Mouse (Mus musculus): Measurements from ENCODE around the gene Ccdc149. TPM values are rescaled to one million over a fixed set of nuclear protein-coding genes. Genes with fewer than 3 reads are reported as not detected.

Gene Ccdc149
- polyA plus RNA-seq, 1 experiment from 2014 or later = 0.68 TPM

DNA sequence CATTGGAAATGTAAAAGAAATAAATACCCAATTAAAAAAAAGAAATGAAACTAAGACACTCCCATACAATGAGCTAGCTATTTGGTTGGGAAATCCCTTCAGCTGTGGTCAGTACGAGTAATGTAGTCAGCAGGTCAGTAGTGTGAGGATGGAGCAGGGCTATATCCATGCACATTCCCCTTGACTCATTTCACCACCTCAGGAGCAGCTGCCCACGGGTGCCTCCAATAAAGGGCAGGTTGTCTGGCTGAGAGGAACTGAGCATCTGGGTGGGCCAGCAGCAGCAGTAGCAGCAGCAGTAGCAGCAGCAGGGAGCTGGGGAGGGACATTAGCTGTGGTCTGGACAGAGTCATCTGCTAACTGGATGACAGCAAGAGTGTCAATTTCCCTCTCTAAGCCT lies 85.3 kb downstream of the Ccdc149 start:
- Histone ChIP-seq H3K27ac (replicated peaks; ENCODE audit: low read depth, low read length) (no peak overlapping the region), H3K4me1 (ENCODE audit: control insufficient read depth, insufficient read depth, low read length) (no peaks in the 10 kb centered on the region), H3K4me2 (ENCODE audit: low read depth, severe bottlenecking) (no peak overlapping the region), H3K36me3 (ENCODE audit: control insufficient read depth, insufficient read depth, low read length) (no peaks in the 10 kb centered on the region), H3K9me3 (ENCODE audit: control insufficient read depth, low read length) (no peaks in the 10 kb centered on the region), H3K27me3 (ENCODE audit: control insufficient read depth, insufficient read depth, low read length) (no peaks in the 10 kb centered on the region), H3K9ac (ENCODE audit: low read length) (no peak overlapping the region), H3K4me3 (ENCODE audit: low read depth, low read length) (no peak overlapping the region)
- ATAC-seq (ENCODE audit: insufficient number of reproducible peaks, low FRiP score, low TSS enrichment, low read depth) (no peak), DNase-seq (ENCODE audit: low spot score) (no peak)
- WGBS = 69% methylated on average over 2 of the region's 2 CpGs

DNA sequence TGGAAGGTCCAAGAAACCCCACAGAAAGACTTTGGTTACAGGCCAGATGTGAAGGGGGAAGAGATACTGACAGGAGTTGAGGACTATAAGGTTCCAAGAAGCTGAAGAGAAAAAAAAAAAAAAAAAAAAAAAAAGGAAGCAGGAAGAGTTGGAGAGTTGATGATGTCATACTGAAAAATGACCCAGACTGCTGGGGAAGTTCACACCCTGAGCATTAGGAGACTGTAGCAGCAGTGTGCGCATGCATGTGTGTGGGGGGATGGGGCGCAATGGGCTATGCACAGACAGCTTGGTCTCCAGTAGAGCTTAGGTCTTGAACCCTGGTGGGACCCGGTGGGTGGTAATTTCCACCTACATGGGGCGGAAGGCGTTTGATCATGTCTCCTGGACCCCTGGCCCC lies 87.6 kb downstream of the Ccdc149 start:
- Histone ChIP-seq H3K36me3 (ENCODE audit: control insufficient read depth, insufficient read depth, low read length) (no peaks in the 10 kb centered on the region), H3K9ac (ENCODE audit: low read length) (no peak overlapping the region), H3K4me3 (ENCODE audit: low read depth, low read length) (no peak overlapping the region), H3K4me1 (ENCODE audit: control insufficient read depth, insufficient read depth, low read length) (no peaks in the 10 kb centered on the region), H3K27ac (replicated peaks; ENCODE audit: low read depth, low read length) (no peak overlapping the region), H3K4me2 (ENCODE audit: low read depth, severe bottlenecking) (no peak overlapping the region), H3K27me3 (ENCODE audit: control insufficient read depth, insufficient read depth, low read length) (no peaks in the 10 kb centered on the region), H3K9me3 (ENCODE audit: control insufficient read depth, low read length) (no peaks in the 10 kb centered on the region)
- DNase-seq (ENCODE audit: low spot score) = no peak
- 82% methylated on average over 5 of the region's 5 CpGs for WGBS
- ATAC-seq (ENCODE audit: insufficient number of reproducible peaks, low FRiP score, low TSS enrichment, low read depth) = no peak

DNA sequence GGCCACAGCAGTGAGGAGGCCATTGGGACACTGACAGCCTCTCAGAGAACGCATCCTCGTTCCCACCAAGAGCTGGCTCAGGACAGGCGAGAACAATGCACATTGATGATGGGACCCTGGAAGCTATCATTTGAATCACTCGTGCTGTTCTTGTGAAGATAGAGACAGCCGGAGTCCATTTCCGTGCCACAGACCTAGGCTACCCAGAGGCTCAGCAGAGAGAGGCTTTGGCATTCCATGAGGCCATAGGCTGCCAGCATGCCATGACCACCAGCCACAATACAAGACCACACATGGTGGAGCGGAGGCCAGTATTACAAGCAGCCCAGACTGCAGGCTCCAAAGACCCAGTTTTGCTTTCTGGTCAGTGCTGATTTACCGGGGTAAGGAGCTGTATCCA lies 88.5 kb downstream of the Ccdc149 start:
- Histone ChIP-seq H3K9ac (ENCODE audit: low read length) (no peak overlapping the region), H3K4me2 (ENCODE audit: low read depth, severe bottlenecking) (no peak overlapping the region), H3K36me3 (ENCODE audit: control insufficient read depth, insufficient read depth, low read length) (no peaks in the 10 kb centered on the region), H3K4me1 (ENCODE audit: control insufficient read depth, insufficient read depth, low read length) (no peaks in the 10 kb centered on the region), H3K27me3 (ENCODE audit: control insufficient read depth, insufficient read depth, low read length) (no peaks in the 10 kb centered on the region), H3K4me3 (ENCODE audit: low read depth, low read length) (no peak overlapping the region), H3K9me3 (ENCODE audit: control insufficient read depth, low read length) (no peaks in the 10 kb centered on the region), H3K27ac (replicated peaks; ENCODE audit: low read depth, low read length) (no peak overlapping the region)
- DNase-seq (ENCODE audit: low spot score) (no peak), ATAC-seq (ENCODE audit: insufficient number of reproducible peaks, low FRiP score, low TSS enrichment, low read depth) (no peak)
- 84% methylated on average over 8 of the region's 8 CpGs for WGBS

DNA sequence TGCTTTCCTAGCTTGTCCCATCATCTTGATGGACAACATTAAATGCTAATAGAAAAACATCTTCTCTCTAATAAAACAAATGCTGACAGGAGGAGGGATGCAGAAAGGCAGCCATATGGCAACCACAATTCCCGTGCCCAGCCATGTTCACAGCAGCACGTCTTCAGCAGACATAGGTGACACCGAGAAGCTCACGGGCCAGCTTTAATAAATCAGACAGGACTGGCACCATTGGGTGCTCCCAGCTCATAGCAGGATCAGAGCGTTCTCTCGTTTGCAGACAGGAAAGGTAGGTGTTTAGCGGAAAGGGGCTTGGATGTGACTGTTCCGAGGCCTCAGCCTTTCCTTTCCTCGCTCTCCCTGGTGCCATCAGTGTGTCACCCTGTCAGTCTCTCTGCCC lies 95.5 kb downstream of the Ccdc149 start:
- no peak overlapping the region for H3K27ac ChIP-seq (replicated peaks; ENCODE audit: low read depth, low read length)
- no peaks in the 10 kb centered on the region for H3K9me3 ChIP-seq (ENCODE audit: control insufficient read depth, low read length)
- H3K9ac ChIP-seq (ENCODE audit: low read length) = no peak overlapping the region
- H3K4me3 ChIP-seq (ENCODE audit: low read depth, low read length) = no peak overlapping the region
- WGBS = 81% methylated on average over 9 of the region's 9 CpGs
- H3K27me3 ChIP-seq (ENCODE audit: control insufficient read depth, insufficient read depth, low read length) = no peaks in the 10 kb centered on the region
- no peak overlapping the region for H3K4me2 ChIP-seq (ENCODE audit: low read depth, severe bottlenecking)
- no peak for ATAC-seq (ENCODE audit: insufficient number of reproducible peaks, low FRiP score, low TSS enrichment, low read depth)
- no peaks in the 10 kb centered on the region for H3K36me3 ChIP-seq (ENCODE audit: control insufficient read depth, insufficient read depth, low read length)
- DNase-seq (ENCODE audit: low spot score) = no peak
- H3K4me1 ChIP-seq (ENCODE audit: control insufficient read depth, insufficient read depth, low read length) = no peaks in the 10 kb centered on the region

DNA sequence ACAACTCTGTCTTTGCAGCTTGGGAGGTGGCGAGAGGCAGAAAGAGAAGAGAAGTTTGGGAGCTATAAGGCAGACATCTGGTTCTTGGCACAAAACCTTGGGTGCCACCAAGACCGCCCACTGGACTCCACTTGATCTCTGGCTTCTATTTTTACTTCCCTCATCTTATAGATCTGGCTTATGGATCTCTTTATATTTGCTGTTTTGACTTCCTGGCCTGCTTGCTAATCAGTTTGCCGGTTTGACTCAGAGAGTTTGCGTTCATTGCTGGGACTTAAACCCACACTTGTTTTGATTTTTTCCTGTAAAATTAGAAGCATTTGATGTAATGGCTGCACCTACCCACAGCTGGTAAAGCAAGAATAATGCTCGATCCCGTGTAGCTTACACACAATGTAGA lies 100.4 kb downstream of the Ccdc149 start:
- Histone ChIP-seq H3K4me3 (ENCODE audit: low read depth, low read length) (no peak overlapping the region), H3K27ac (replicated peaks; ENCODE audit: low read depth, low read length) (no peak overlapping the region), H3K27me3 (ENCODE audit: control insufficient read depth, insufficient read depth, low read length) (no peaks in the 10 kb centered on the region), H3K36me3 (ENCODE audit: control insufficient read depth, insufficient read depth, low read length) (no peaks in the 10 kb centered on the region), H3K9me3 (ENCODE audit: control insufficient read depth, low read length) (0 out of 2 replicates have a peak, but pooled peaks cover 4% of the 10 kb centered on the region), H3K4me1 (ENCODE audit: control insufficient read depth, insufficient read depth, low read length) (no peaks in the 10 kb centered on the region), H3K9ac (ENCODE audit: low read length) (no peak overlapping the region), H3K4me2 (ENCODE audit: low read depth, severe bottlenecking) (no peak overlapping the region)
- 88% methylated on average over 6 of the region's 6 CpGs for WGBS
- ATAC-seq (ENCODE audit: insufficient number of reproducible peaks, low FRiP score, low TSS enrichment, low read depth) = no peak
- no peak for DNase-seq (ENCODE audit: low spot score)

DNA sequence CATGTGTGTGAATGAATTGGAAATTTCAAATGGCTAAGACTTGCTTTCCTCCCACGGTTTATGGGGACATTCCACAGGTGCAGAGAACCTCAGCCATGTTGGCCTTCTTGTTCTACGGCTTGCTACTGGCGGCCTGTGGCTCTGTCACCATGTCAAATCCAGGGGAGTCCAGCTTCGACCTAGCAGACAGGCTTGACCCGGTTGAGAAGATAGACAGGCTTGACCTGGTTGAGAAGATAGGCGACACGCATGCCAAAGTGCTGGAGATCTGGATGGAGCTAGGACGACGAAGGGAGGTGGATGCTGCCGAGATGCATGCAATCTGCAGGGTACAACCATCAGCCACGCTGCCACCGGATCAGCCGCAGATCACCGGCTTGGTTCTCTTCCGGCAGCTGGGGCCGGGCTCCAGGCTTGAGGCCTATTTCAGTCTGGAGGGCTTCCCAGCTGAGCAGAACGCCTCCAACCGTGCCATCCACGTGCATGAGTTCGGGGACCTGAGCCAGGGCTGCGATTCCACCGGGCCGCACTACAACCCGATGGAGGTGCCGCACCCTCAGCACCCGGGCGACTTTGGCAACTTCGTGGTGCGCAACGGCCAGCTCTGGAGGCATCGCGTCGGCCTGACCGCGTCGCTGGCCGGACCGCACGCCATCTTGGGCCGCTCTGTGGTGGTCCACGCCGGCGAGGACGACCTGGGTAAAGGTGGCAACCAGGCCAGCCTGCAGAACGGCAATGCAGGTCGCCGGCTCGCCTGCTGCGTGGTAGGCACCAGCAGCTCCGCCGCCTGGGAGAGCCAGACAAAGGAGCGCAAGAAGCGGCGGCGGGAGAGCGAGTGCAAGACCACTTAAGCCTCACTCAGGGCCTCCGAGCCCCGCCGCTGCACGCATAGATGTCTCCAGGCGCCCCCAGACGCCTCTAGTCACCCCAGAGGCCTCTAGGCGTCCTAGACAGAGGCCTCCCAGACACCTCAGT lies 103.2 kb downstream of the Ccdc149 start:
- 51% methylated on average over 63 of the region's 63 CpGs for WGBS
- no peak for ATAC-seq (ENCODE audit: insufficient number of reproducible peaks, low FRiP score, low TSS enrichment, low read depth)

DNA sequence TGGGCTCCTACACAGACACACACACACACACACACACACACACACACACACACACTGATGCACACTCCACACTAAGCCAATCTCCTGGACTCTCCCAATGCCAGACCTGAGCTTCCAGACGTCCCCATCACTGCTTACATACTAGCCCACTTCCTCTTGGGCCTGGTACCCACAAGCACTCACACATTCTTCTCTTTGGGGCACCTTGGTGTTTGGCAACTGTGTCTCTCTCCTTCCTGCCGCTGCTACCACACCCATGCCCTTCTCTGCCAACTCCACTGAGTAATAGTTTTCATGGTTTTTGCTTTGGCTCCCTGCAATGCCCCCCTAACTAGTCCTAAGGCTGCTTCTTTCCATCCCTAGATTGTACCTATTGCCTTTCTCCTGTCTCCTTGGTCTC lies 104.7 kb downstream of the Ccdc149 start:
- ATAC-seq (ENCODE audit: insufficient number of reproducible peaks, low FRiP score, low TSS enrichment, low read depth) (no peak), DNase-seq (ENCODE audit: low spot score) (no peak)
- Histone ChIP-seq H3K27ac (replicated peaks; ENCODE audit: low read depth, low read length) (no peak overlapping the region), H3K9ac (ENCODE audit: low read length) (no peak overlapping the region), H3K4me1 (ENCODE audit: control insufficient read depth, insufficient read depth, low read length) (peaks cover 3% of the 10 kb centered on the region; the same call in 1 of the 2 replicates), H3K36me3 (ENCODE audit: control insufficient read depth, insufficient read depth, low read length) (no peaks in the 10 kb centered on the region), H3K4me2 (ENCODE audit: low read depth, severe bottlenecking) (no peak overlapping the region), H3K9me3 (ENCODE audit: control insufficient read depth, low read length) (0 out of 2 replicates have a peak, but pooled peaks cover 4% of the 10 kb centered on the region), H3K4me3 (ENCODE audit: low read depth, low read length) (no peak overlapping the region), H3K27me3 (ENCODE audit: control insufficient read depth, insufficient read depth, low read length) (no peaks in the 10 kb centered on the region)
- 80% methylated on average over 2 of the region's 2 CpGs for WGBS

More for the DNA sequence above, 103.2 kb downstream of the Ccdc149 start:
- peaks cover 3% of the 10 kb centered on the region; the same call in 1 of the 2 replicates for H3K4me1 ChIP-seq (ENCODE audit: control insufficient read depth, insufficient read depth, low read length)
- H3K27me3 ChIP-seq (ENCODE audit: control insufficient read depth, insufficient read depth, low read length) = no peaks in the 10 kb centered on the region
- H3K9ac ChIP-seq (ENCODE audit: low read length) = peak overlapping the region; percentile 34
- H3K36me3 ChIP-seq (ENCODE audit: control insufficient read depth, insufficient read depth, low read length) = no peaks in the 10 kb centered on the region
- 0 out of 2 replicates have a peak, but pooled peaks cover 4% of the 10 kb centered on the region for H3K9me3 ChIP-seq (ENCODE audit: control insufficient read depth, low read length)
- H3K27ac ChIP-seq (replicated peaks; ENCODE audit: low read depth, low read length) = no peak overlapping the region
- 0 out of 2 replicates have a peak overlapping the region, but pooled peaks have one; percentile 12 for H3K4me2 ChIP-seq (ENCODE audit: low read depth, severe bottlenecking)
- H3K4me3 ChIP-seq (ENCODE audit: low read depth, low read length) = no peak overlapping the region
- peak; percentile 31 for DNase-seq (ENCODE audit: low spot score)

DNA sequence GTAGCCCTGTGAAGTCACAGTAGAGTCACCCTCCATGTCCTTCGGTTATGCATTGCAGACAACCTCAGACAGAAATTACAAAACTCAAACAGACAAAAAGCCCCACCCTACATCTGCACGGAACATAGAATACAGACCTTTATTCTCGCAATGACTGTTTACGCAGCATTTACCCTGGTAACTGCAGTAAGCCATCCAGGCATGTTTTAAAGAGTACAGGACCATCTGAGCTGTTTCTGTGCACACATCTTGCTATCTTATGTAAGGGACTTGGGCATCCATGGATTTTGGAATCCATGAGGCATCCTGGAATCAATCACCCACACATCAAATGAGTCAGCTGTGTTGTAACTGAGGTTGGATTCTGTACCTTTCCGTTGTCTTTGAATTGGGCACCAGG lies 105.4 kb downstream of the Ccdc149 start:
- no peak for ATAC-seq (ENCODE audit: insufficient number of reproducible peaks, low FRiP score, low TSS enrichment, low read depth)
- no peak overlapping the region for H3K4me2 ChIP-seq (ENCODE audit: low read depth, severe bottlenecking)
- 0 out of 2 replicates have a peak, but pooled peaks cover 4% of the 10 kb centered on the region for H3K9me3 ChIP-seq (ENCODE audit: control insufficient read depth, low read length)
- H3K4me3 ChIP-seq (ENCODE audit: low read depth, low read length) = no peak overlapping the region
- no peaks in the 10 kb centered on the region for H3K27me3 ChIP-seq (ENCODE audit: control insufficient read depth, insufficient read depth, low read length)
- H3K9ac ChIP-seq (ENCODE audit: low read length) = no peak overlapping the region
- H3K4me1 ChIP-seq (ENCODE audit: control insufficient read depth, insufficient read depth, low read length) = peaks cover 3% of the 10 kb centered on the region; the same call in 1 of the 2 replicates
- no peak for DNase-seq (ENCODE audit: low spot score)
- 94% methylated on average over 5 of the region's 5 CpGs for whole genome bisulfite sequencing
- no peaks in the 10 kb centered on the region for H3K36me3 ChIP-seq (ENCODE audit: control insufficient read depth, insufficient read depth, low read length)
- H3K27ac ChIP-seq (replicated peaks; ENCODE audit: low read depth, low read length) = no peak overlapping the region
